Mouse (Mus musculus) right cerebral cortex, postnatal 14 days (tissue): Measurements from ENCODE around the gene Arl8a.

Source experiments
- DNase-seq: peaks from one replicate; pipeline ENCODE4 v3.0.0; 2022

The Arl8a gene

DNA sequence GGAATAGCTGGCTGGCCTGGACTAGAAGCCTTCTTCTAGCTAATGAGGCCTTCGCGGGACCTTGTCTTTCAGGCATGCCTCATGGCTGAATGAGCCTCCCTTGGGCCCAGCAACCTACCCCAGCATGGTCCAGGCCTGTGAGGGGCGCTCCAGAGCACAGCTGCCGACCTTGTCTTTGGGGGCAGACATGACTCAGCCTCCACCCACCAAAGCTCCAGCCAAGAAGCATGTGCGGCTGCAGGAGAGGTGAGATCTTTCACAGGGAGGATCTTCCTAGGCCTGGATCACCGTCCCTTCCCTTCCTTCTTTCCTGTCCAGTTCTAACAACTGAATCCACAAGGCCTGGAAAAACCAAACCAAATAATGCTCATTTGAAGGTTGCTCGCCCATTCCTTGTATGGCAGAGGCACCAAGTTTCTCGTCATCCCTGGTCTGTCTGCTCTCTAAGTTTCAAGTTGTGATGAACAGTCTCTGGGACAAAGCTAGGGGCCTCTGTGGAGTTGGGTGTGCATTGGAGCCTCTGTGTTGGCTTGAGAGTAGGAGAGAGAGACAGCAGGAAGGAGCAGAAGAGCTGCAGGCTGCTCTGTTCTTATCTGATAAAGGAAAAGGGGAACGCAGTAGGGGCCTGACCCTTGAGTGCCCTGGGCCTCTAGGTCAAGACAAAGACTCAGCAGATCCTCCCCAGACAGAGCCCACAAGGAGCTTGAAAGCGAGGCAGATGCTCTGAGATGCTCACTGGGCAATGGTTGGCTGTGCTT lies 12.8 kb upstream of the Arl8a start:
- no peak for DNase-seq

DNA sequence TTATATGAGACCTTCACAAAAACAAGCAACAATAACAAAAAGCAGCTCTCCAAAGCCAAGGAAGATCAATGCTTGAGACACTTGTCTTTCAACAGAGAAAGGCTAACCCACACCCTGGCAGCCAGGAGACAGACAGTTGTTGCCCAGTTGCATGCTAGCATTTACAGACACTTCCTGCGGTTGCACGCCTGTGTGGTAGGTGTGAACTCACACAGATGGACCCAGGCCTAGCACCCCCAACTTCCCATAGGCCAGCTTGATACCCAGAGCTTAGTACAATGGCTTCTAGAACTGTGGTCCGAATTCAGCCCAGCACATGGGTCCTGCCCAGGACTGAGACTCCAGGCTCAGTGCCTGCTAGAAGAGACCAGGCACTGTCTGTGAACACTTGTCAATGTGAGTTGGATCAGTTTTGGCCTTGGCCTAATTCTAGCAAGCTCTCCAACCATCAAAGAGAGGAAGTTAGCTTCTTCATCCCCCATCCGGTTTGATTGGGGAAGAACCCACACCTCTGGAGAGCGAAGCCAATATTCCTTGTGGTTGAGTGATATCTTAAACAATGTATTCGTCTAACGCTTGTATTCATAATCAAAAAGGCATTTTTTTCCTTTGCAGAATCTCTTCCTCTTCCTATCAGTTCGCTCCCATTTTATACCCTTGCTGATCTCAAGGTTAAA lies 11.4 kb upstream of the Arl8a start:
- DNase-seq: no peak

GRCm38 (mm10) chr1:135136500-135136899 lies 10.1 kb upstream of the Arl8a start:
- peak; percentile 63 for DNase-seq

- no peak for DNase-seq
Observed at GRCm38 (mm10) chr1:135139906-135140305, 6.7 kb upstream of the Arl8a start.

GRCm38 (mm10) chr1:135142452-135142851 lies 4.2 kb upstream of the Arl8a start:
- no peak for DNase-seq

DNA sequence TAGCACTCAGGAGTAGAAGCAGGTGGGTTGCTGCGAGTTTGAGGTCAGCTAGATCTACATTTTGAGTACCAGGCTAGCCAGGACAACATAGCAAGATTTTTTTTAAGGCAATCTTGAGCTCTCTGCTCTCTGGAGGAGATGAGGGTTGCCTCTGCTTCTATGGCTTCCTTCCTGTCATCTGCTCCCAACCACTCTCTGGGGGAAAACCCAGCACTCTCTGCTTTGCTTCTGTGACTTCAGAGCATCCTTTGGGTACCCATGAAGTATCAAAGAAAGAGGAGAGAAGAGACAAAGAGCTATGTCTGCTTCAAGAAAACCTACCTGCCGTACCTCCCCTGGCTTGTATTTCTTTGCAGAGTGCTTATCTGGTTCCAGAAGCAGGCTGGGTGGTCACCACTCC lies 2.7 kb upstream of the Arl8a start:
- DNase-seq: no peak

DNA sequence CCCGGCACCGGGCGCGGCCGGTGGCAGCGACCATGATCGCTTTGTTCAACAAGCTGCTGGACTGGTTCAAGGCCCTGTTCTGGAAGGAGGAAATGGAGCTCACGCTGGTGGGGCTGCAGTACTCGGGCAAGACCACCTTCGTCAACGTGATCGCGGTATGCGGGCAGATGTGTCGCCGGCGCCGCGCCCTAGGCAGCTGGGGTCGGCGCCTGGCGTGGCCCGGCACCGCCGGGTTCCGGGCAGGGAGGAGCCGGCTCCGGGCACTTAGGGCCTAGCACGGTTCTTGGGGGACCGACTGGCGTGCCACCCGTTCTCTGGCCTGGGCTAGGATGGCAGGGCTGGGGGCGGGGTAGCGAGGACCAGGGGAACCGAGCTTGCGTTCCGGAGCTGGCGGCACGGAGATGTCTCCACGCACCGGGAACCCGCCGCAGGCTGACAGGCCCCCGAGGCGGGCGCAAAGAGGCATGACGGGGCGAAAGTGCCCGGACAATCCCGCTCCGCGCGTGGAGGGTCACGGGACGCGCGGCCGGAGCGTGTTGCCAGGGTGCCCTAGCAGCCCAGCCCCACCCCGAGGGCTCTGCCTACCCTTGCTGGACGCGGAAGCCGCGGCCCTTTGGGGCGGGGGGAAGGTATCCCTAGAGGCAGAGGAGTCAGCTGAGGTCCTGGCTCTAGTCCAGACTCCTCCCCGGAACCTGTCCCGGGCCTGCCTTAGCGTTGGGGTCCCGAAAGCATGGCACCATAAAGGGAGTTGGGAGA lies 500 bp downstream of the Arl8a start:
- peak; percentile 85 for DNase-seq

DNA sequence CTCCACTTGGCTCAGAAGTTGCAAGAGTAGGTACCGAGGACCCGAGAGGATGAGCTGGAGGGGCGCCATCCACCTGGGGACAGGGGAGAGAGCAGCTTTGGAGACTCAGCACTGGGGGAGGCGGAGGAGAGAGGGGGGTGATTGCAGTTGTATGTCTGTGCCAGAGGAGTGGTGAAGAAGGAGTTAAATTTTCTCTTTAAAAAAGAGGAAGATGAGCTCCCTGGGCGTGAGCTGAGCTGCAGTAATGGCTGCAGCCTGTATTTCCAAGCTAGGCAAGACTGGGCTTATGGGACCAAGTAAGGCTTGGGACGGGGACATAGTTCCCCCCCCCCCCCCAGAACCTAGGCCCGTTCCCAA lies 1.1 kb downstream of the Arl8a start:
- no peak for DNase-seq

DNA sequence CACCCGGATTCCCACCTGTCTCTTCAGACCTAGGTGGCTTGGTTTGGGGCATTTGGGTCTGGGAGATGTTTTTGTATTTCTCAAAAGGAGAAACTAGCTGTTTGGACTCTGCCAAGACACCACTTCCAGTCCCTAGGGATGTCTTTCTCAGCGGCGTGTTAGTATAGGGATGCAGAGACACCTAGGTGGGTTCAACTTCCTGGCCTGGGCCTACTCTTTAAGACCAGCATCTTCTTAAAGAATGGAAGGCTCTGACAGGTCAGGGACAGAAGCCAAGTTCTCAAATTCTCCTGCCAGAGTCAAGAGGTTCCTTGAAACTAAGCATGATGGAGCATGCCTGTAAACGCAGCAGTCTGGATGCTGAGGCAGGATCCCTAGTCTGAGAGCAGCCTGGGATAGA lies 1.9 kb downstream of the Arl8a start:
- no peak for DNase-seq

- DNase-seq: no peak
Observed at GRCm38 (mm10) chr1:135148996-135149395, 2.4 kb downstream of the Arl8a start.

- DNase-seq: no peak
Observed at GRCm38 (mm10) chr1:135154011-135154410, 7.4 kb downstream of the Arl8a start.

DNA sequence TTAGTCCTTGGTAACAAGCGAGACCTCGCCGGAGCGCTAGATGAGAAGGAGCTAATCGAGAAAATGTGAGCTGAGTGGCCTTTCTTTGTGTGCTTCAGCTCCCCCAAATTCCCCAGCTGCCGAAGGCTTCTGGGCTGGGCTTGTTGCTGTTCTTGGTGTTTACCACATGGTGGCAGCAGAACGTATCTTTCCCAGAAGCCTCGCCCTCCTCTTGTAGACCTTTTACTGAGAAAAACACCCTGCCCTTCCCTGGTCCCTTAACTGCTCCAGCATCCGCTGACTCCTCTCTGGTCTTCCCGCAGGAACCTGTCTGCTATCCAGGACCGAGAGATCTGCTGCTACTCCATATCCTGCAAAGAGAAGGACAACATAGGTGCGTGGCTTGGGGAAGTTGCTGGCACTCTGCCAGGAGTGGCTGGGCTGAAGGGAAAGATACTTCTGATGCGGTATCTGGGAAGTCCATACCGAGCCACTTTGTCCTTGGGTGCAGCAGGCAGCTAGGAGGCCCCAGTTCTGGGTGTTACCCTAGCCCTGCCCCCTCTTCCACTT lies 7.9 kb downstream of the Arl8a start:
- peak; percentile 65 for DNase-seq

GRCm38 (mm10) chr1:135156300-135156699 lies 9.7 kb downstream of the Arl8a start:
- DNase-seq: no peak

DNA sequence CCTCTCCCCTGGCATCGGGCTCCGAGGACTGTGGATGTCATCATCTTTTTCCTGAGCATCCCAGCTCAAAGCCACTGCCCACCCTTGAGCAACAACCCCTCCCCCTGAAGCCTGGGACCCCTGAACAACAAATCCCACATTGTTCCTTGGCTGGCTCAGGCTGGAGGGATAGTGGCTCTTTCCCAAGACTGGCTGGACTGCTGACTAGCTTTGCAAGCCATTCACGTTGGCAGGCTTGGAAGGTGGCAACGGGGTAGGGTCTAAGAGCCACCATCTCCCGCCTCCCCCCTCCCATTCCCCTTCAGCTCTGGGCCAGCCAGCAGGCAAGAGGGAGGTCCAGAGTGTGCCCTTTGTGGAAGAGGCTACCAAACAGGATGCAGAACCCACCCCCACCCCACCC lies 12.0 kb downstream of the Arl8a start:
- peak; percentile 42 for DNase-seq

DNA sequence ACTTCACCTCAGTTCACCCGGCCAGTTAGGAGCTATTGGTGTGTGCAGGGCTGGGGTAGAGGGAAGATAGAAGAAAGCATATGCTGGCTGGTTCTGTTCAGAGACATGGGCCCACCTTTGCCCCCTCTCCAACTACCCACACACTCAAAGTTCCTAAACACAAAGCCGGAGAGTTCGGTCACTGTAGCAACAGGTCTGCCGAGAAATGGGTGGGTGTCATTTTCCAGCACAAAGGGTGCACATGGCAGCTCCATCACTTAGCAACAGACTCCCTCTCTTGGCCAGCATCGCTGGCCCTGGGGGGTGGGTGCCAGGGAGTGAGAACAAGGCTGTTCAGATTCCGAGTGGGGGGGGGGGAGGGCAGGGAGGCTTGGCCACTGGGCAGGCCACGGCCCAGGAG lies 12.4 kb downstream of the Arl8a start:
- DNase-seq: peak; percentile 47

- no peak for DNase-seq
Observed at GRCm38 (mm10) chr1:135159556-135160123, 13.0 kb downstream of the Arl8a start.

DNA sequence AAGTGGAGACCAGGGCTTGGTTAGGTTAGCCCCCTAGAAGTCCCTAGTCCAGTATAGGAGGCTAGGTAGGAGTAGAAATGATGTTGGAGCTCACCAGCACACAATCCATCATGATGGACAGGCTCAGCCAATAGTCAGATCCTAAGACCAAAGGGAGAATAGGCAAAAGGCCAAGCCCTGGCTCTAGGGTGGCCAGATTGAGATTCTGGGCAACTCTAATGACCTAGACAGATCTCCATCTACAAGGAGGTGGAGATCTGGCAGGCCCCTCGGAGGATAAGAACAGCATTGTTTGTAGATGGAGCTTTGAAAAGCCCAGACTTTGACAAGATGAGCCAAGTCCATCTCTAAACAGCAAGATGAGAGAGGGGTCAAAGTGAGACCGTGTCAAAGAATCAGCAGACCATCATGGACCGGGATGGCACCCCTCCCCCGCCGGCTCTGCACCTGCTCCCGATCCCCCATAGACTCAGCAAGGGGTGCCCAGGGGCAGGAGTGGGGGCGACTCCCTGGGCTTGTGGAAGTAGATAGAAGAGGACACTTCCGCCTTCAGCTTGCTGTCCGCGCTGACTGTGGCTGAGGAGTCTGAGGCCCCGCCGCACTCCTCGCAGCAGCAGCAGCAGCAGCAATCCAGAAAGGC lies 13.9 kb downstream of the Arl8a start:
- no peak for DNase-seq

DNA sequence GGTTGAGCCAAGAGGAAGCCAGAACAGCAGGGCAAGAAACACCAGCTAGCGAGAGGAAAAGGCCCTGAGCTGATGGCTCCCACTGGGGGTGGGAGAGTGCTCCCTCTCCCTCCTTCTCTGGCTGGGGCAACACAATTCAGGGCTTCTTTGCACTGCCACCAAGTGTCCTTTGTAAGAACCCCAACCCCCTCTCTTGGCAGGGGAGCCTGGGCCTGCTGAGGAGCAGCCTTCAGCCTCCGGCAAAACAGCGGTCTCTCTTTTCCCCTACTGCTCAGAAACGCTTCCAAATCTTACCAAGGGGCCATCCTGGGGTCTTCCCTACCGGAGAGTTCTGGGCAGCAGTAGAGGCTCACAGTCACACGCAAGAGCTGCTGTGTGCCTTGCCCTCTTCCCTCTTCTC lies 16.1 kb downstream of the Arl8a start:
- DNase-seq: peak; percentile 39

DNA sequence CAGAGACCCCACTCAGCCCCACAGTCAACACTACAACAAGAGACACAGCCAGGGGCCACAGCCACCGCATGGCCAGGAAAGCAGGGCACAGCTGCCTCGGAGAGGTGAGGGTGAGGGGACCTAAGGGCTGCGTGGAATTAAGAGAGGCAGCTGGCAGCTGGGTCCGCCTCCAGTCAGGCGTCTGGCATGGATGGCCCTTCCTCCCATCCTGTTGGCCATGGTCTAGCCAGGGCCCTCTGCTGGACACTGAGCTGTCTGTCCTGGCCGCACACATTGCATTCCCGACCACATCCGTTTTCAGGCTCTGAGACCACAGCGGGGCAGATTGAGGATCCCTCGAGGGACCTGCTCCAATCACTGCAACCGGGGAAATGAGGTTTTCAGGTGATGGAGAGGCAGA lies 20.8 kb downstream of the Arl8a start, which contains the start of gene Gpr37l1:
Gene Gpr37l1 (minus strand): TSS at position 247 of the 400 bp plus-strand sequence.
- peak; percentile 46 for DNase-seq

GRCm38 (mm10) chr1:135168453-135169200 lies 22.0 kb downstream of the Arl8a start:
- no peak for DNase-seq

DNA sequence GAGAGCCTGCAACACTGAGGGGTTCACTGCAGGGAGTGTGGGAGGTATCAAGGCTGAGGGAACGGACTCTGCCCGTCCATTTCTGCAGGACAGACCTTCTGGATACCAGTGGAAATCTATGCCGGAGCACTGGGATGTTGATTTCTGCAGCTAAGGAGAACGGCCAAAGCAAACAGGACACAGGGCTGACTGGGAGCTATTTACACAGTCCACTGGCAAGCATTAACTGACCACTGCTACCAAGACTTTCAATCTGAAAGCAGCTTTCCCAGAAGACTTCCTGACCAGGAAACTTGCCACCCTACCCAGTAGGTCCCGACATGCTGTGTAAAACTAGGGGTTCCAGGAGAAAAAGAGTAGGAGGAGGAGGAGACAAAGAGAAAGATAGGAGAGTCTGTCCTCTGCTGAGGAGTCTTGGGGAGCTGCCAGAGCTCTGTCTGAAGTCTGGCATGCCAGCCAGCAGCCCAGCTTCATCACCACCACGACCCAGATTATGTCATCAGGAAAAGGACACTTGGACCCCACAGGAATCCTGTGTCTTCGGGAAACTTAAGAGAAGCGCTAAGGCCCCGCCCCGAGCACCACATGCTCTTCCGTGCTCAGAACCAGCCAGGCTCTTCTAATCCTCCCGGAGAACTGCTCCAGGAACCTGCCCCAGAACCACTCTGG lies 23.1 kb downstream of the Arl8a start:
- DNase-seq: peak; percentile 21
